Mouse (Mus musculus) lung, embryonic 16.5 days (tissue): ENCODE data around the gene Hps1. TPM values are rescaled to one million over a fixed set of nuclear protein-coding genes. Genes with fewer than 3 reads are reported as not detected.

Experiments
- ATAC-seq: fragments of 200-750 bp; cut with Nextera tagmentation; 2 replicates; pipeline ENCODE4 v1.8.0; 2017; ENCODE audit warnings: low read depth, mild to moderate bottlenecking, moderate library complexity
- H3K27ac ChIP-seq: fragments of 300-500 bp; sonication (generic); 2 replicates; pipeline ENCODE4 v1.5.1; 2014; ENCODE audit warnings: mild to moderate bottlenecking, control low read depth, low read length
- H3K27me3 ChIP-seq: fragments of 300-500 bp; sonication (generic); 2 replicates; pipeline ENCODE4 v1.6.1; 2014; ENCODE audit warnings: low read depth, low read length, mixed read lengths; ENCODE audit not compliant: control insufficient read depth, insufficient read depth
- H3K36me3 ChIP-seq: fragments of 300-500 bp; sonication (generic); 2 replicates; pipeline ENCODE4 v1.6.1; 2014; ENCODE audit warnings: low read length; ENCODE audit not compliant: control insufficient read depth, insufficient read depth
- H3K4me1 ChIP-seq: fragments of 300-500 bp; sonication (generic); replicated peaks from 2 replicates; pipeline ENCODE4 v1.6.1; 2014; ENCODE audit warnings: low read length, mixed read lengths; ENCODE audit not compliant: control insufficient read depth, insufficient read depth
- H3K4me2 ChIP-seq: fragments of 300-500 bp; sonication (generic); 2 replicates; pipeline ENCODE4 v1.6.1; 2014; ENCODE audit warnings: low read depth, low read length, control low read depth
- H3K4me3 ChIP-seq: fragments of 300-500 bp; sonication (generic); 2 replicates; pipeline ENCODE4 v1.5.1; 2014; ENCODE audit warnings: mild to moderate bottlenecking, low read length, control low read depth
- H3K9ac ChIP-seq: fragments of 300-500 bp; sonication (generic); 2 replicates; pipeline ENCODE4 v1.6.1; 2014; ENCODE audit warnings: low read length, control low read depth
- H3K9me3 ChIP-seq: fragments of 300-500 bp; sonication (generic); 2 replicates; pipeline ENCODE4 v1.6.1; 2016; ENCODE audit warnings: low read length; ENCODE audit not compliant: control insufficient read depth
- WGBS: fragments of 180-500 bp; shearing (Covaris S2); extraction: QIAGEN DNeasy Blood & Tissue Kit; methylation state at CpG from one replicate; pipeline ENCODE4 v1.1.7; 2014; 5-methylcytosine and 5-hydroxymethylcytosine counted together
- polyA plus RNA-seq: library from polyadenylated mRNA; unstranded; fragments of >200 nt; fragmentation: Nextera tagmentation; extraction: Ambion mirVana; gene quantifications from 2 replicates; pipeline ENCODE4 v1.2.1, GENCODE M21; 2015

Hps1 gene
- polyA plus RNA-seq, 1 experiment from 2014 or later, result 17.1 TPM

DNA sequence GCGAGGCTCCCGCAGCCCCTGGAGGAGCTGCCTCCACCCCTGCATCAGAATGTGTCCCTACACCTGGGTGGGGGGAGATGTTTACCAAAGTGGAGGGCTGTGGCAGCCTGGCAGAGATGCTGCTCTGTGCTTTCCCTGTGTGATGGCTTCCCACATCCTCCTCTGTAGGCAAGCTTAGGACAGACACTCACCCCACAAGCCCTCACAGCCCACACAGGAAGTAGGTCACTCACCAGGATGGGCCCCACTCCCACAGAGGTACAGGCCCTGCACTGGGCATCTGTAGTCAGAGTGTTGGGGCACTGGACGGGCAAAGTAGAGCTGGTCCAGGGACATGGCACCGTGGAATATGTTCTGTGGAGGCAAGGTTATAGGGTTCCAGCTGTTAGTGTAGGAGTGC is 52.4 kb downstream of the Hps1 start:
- no peaks in the 10 kb centered on the region for H3K9me3 ChIP-seq

DNA sequence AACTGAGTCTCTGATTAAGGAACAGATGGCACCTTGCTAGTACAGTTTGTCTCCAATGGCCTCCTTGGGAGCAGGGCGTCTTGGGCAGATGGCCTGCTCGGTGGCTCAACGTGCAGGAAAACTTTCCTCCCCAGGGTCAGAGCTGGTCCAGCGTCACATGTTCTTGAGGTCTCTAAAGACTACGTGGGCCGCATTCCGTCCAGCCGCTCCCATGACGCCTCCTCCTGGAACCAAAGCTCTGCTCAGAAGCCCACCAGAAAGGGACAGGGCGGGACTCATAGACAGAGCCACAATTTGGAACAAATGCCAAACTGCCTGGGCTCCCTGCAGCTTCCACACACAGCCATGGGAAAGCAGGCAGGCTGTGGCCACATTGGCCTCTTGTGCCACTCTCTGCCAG is 53.0 kb downstream of the Hps1 start:
- Histone ChIP-seq H3K9ac (no peak overlapping the region), H3K36me3 (no peaks in the 10 kb centered on the region), H3K4me2 (no peak overlapping the region), H3K27me3 (no peaks in the 10 kb centered on the region), H3K4me1 (no peaks in the 10 kb centered on the region), H3K27ac (no peak overlapping the region), H3K9me3 (no peaks in the 10 kb centered on the region), H3K4me3 (no peak overlapping the region)
- ATAC-seq, result no peak
- WGBS, result 87% methylated on average over 10 of the region's 10 CpGs

More for the DNA sequence above, 52.4 kb downstream of the Hps1 start:
- H3K4me2 ChIP-seq, result no peak overlapping the region
- no peaks in the 10 kb centered on the region for H3K27me3 ChIP-seq
- H3K9ac ChIP-seq, result no peak overlapping the region
- WGBS, result 70% methylated on average over 4 of the region's 4 CpGs
- H3K27ac ChIP-seq, result no peak overlapping the region
- H3K36me3 ChIP-seq, result no peaks in the 10 kb centered on the region
- no peak for ATAC-seq
- no peak overlapping the region for H3K4me3 ChIP-seq
- H3K4me1 ChIP-seq, result no peaks in the 10 kb centered on the region

GRCm38 (mm10) chr19:42725973-42726350 is 53.8 kb downstream of the Hps1 start:
- Histone ChIP-seq H3K9ac (no peak overlapping the region), H3K4me1 (no peaks in the 10 kb centered on the region), H3K27me3 (no peaks in the 10 kb centered on the region), H3K4me2 (no peak overlapping the region), H3K36me3 (no peaks in the 10 kb centered on the region), H3K9me3 (no peaks in the 10 kb centered on the region), H3K27ac (no peak overlapping the region), H3K4me3 (no peak overlapping the region)
- no peak for ATAC-seq
- WGBS, result 93% methylated on average over 3 of the region's 3 CpGs

GRCm38 (mm10) chr19:42725056-42725972 is 54.5 kb downstream of the Hps1 start:
- Histone ChIP-seq H3K9me3 (no peaks in the 10 kb centered on the region), H3K27me3 (no peaks in the 10 kb centered on the region), H3K4me3 (no peak overlapping the region), H3K36me3 (no peaks in the 10 kb centered on the region), H3K4me2 (no peak overlapping the region), H3K4me1 (no peaks in the 10 kb centered on the region), H3K27ac (no peak overlapping the region), H3K9ac (no peak overlapping the region)
- no peak for ATAC-seq
- WGBS, result 46% methylated on average over 16 of the region's 16 CpGs

DNA sequence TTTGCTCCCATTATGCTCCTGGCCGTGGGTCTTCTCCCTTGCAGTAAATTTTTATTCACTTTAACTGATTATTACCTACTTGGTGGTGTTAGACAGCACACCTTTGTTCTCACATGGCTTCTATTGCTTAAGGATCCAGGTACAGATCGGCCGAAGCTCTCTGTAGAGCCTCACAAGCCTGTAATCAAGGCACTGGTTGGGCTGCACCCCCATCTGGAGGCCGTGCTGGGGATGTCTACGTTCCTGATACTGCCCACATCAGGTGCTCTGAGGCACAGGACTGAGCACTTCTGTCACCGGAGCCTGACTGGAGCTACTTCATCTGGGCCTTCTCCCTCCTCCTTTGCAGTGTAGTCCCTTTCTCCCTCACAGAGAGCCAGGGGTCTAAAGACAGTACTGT is 56.5 kb downstream of the Hps1 start:
- ATAC-seq, result no peak
- Histone ChIP-seq H3K36me3 (no peaks in the 10 kb centered on the region), H3K9ac (no peak overlapping the region), H3K4me2 (no peak overlapping the region), H3K4me3 (no peak overlapping the region), H3K4me1 (no peaks in the 10 kb centered on the region), H3K9me3 (no peaks in the 10 kb centered on the region), H3K27me3 (no peaks in the 10 kb centered on the region), H3K27ac (no peak overlapping the region)
- 67% methylated on average over 6 of the region's 6 CpGs for whole genome bisulfite sequencing

GRCm38 (mm10) chr19:42722500-42722899 is 57.3 kb downstream of the Hps1 start:
- H3K36me3 ChIP-seq, result no peaks in the 10 kb centered on the region
- H3K4me2 ChIP-seq, result no peak overlapping the region
- H3K27ac ChIP-seq, result no peak overlapping the region
- H3K9ac ChIP-seq, result no peak overlapping the region
- no peaks in the 10 kb centered on the region for H3K4me1 ChIP-seq
- H3K9me3 ChIP-seq, result no peaks in the 10 kb centered on the region
- ATAC-seq, result no peak
- H3K4me3 ChIP-seq, result no peak overlapping the region
- H3K27me3 ChIP-seq, result no peaks in the 10 kb centered on the region
- WGBS, result 3% methylated on average over 2 of the region's 2 CpGs

GRCm38 (mm10) chr19:42718101-42718500 is 61.7 kb downstream of the Hps1 start:
- Histone ChIP-seq H3K9ac (no peak overlapping the region), H3K4me3 (no peak overlapping the region), H3K4me1 (no peaks in the 10 kb centered on the region), H3K27me3 (no peaks in the 10 kb centered on the region), H3K27ac (no peak overlapping the region), H3K36me3 (no peaks in the 10 kb centered on the region), H3K9me3 (no peaks in the 10 kb centered on the region), H3K4me2 (no peak overlapping the region)
- 77% methylated on average over 3 of the region's 3 CpGs for WGBS
- ATAC-seq, result no peak

- Histone ChIP-seq H3K4me2 (no peak overlapping the region), H3K9ac (no peak overlapping the region), H3K4me1 (no peaks in the 10 kb centered on the region), H3K27me3 (no peaks in the 10 kb centered on the region), H3K36me3 (no peaks in the 10 kb centered on the region), H3K9me3 (no peaks in the 10 kb centered on the region), H3K4me3 (no peak overlapping the region), H3K27ac (no peak overlapping the region)
- 66% methylated on average over 5 of the region's 5 CpGs for WGBS
- ATAC-seq, result no peak
These were observed 62.1 kb downstream of the Hps1 start for GRCm38 (mm10) chr19:42717668-42718067.

- no peak overlapping the region for H3K4me3 ChIP-seq
- H3K27me3 ChIP-seq, result no peaks in the 10 kb centered on the region
- no peak overlapping the region for H3K9ac ChIP-seq
- ATAC-seq, result no peak
- WGBS, result 59% methylated on average over 7 of the region's 7 CpGs
- no peaks in the 10 kb centered on the region for H3K9me3 ChIP-seq
- no peaks in the 10 kb centered on the region for H3K36me3 ChIP-seq
- no peaks in the 10 kb centered on the region for H3K4me1 ChIP-seq
- H3K27ac ChIP-seq, result no peak overlapping the region
- H3K4me2 ChIP-seq, result no peak overlapping the region
These were observed 63.3 kb downstream of the Hps1 start for GRCm38 (mm10) chr19:42716507-42716906.
